ENCODE assay signal across 9 mouse cellular contexts in the genomic region with DNA sequence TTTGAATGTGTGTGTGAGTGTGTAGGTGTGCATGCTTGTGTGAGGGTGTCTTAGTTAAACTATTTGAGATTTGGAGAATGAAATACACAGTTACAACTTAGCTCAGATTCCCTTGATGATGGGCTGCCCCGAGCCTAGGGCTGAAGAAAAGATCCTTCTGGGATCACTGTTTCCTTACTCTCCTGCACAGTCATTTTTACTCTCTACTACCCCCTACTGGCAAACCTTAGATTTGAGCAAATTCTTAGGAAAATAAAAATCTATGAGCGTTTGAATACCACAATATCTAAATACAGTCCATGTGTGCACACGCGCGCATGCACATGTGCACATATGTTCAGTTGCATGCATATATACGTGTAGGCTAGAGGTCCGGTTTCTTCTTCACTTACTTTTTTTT. TPM values are rescaled to one million over a fixed set of nuclear protein-coding genes. Genes with fewer than 3 reads are reported as not detected.
A peak's percentile ranks its signal among the peaks of the same experiment; 100 is the strongest.
DNase-seq lines count a peak whose midpoint lies in the region; ATAC-seq lines count a peak whose summit lies in the region.
"Had no signal": no experiment of that assay in that cellular context is flagged by ENCODE, and none has a peak within 500 bp of the region (broad histone marks: within the 10 kb centered on the region; RNA-seq: fewer than 3 reads in every experiment).

No protein-coding gene starts in this region.

- H3K4me3 ChIP-seq in forebrain, embryonic 12.5 days (replicated peaks): no peak overlapping the region
- no peak overlapping the region for H3K4me3 ChIP-seq in forebrain, embryonic 10.5 days
- no peak overlapping the region for H3K4me3 ChIP-seq in lung, embryonic 16.5 days (ENCODE audit: low read length)

- ATAC-seq in forebrain, embryonic 12.5 days (ENCODE audit: low FRiP score): peak; percentile 39; the same call in 1 of the 2 replicates
- peak; percentile 43; the same call in 1 of the 2 replicates for ATAC-seq in lung, embryonic 16.5 days (ENCODE audit: low read depth)

- 80% methylated on average over 7 of the region's 7 CpGs for WGBS in forebrain, embryonic 12.5 days
- 84% methylated on average over 7 of the region's 7 CpGs for WGBS in forebrain, embryonic 10.5 days
- 68% methylated on average over 7 of the region's 7 CpGs for WGBS in lung, embryonic 16.5 days

- H3K36me3 ChIP-seq in forebrain, embryonic 12.5 days (replicated peaks): no peaks in the 10 kb centered on the region
- H3K36me3 ChIP-seq in forebrain, embryonic 10.5 days (replicated peaks): no peaks in the 10 kb centered on the region
- H3K36me3 ChIP-seq in lung, embryonic 16.5 days (ENCODE audit: control insufficient read depth, insufficient read depth, low read length): no peaks in the 10 kb centered on the region

- no peak for DNase-seq in forebrain, embryonic 10.5 days (ENCODE audit: extremely low spot score, low spot score)
- no peak for DNase-seq in lung, adult 18-20 months
- DNase-seq in brain, adult 2 months (ENCODE audit: low read depth, low spot score): peak; percentile 36
- peak; percentile 52 for DNase-seq in lung, postnatal 36 days
- DNase-seq in right cerebral cortex, postnatal 14 days: no peak
- DNase-seq in spleen, postnatal 10 days (ENCODE audit: low spot score in 2 of 2): no peak

- H3K9ac ChIP-seq in forebrain, embryonic 12.5 days: no peak overlapping the region
- H3K9ac ChIP-seq in lung, embryonic 16.5 days (ENCODE audit: low read length): no peak overlapping the region

- H3K4me1 ChIP-seq in forebrain, embryonic 12.5 days: no peaks in the 10 kb centered on the region
- H3K4me1 ChIP-seq in forebrain, embryonic 10.5 days: no peaks in the 10 kb centered on the region
- no peaks in the 10 kb centered on the region for H3K4me1 ChIP-seq in lung, embryonic 16.5 days (replicated peaks; ENCODE audit: control insufficient read depth, insufficient read depth, low read length)

- H3K27me3 ChIP-seq in forebrain, embryonic 12.5 days: no peaks in the 10 kb centered on the region
- no peaks in the 10 kb centered on the region for H3K27me3 ChIP-seq in forebrain, embryonic 10.5 days (ENCODE audit: poor library complexity, severe bottlenecking)
- no peaks in the 10 kb centered on the region for H3K27me3 ChIP-seq in lung, embryonic 16.5 days (ENCODE audit: control insufficient read depth, insufficient read depth, low read depth, low read length)

- H3K4me2 ChIP-seq in forebrain, embryonic 12.5 days: no peak overlapping the region
- no peak overlapping the region for H3K4me2 ChIP-seq in lung, embryonic 16.5 days (ENCODE audit: low read depth, low read length)

- H3K9me3 ChIP-seq in forebrain, embryonic 12.5 days: no peaks in the 10 kb centered on the region
- no peaks in the 10 kb centered on the region for H3K9me3 ChIP-seq in forebrain, embryonic 10.5 days
- H3K9me3 ChIP-seq in lung, embryonic 16.5 days (ENCODE audit: control insufficient read depth, low read length): no peaks in the 10 kb centered on the region

- H3K27ac ChIP-seq in forebrain, embryonic 12.5 days: no peak overlapping the region
- no peak overlapping the region for H3K27ac ChIP-seq in forebrain, embryonic 10.5 days
- H3K27ac ChIP-seq in lung, embryonic 16.5 days (ENCODE audit: low read length): no peak overlapping the region

RNA-seq across cellular contexts. Expression of a gene that starts 35.1 kb away (rescaled TPM):
- 0.23 and 0.49 TPM in 2 replicates for polyA plus RNA-seq in forebrain, embryonic 12.5 days (2016; fragmentation: Nextera tagmentation; extraction: Ambion mirVana)
- not detected in 2 replicates for polyA plus RNA-seq in forebrain, embryonic 10.5 days (2016; fragmentation: Nextera tagmentation; extraction: Ambion mirVana)
- 3.5 and 3.6 TPM in 2 replicates for polyA plus RNA-seq in lung, embryonic 16.5 days (2015; fragmentation: Nextera tagmentation; extraction: Ambion mirVana)

RNA-seq across cellular contexts. Expression of a gene that starts 44.5 kb away (rescaled TPM):
- 1.9 and 3.8 TPM in 2 replicates for polyA plus RNA-seq in forebrain, embryonic 12.5 days (2016; fragmentation: Nextera tagmentation; extraction: Ambion mirVana)
- 6.3 and 7.1 TPM in 2 replicates for polyA plus RNA-seq in forebrain, embryonic 10.5 days (2016; fragmentation: Nextera tagmentation; extraction: Ambion mirVana)
- polyA plus RNA-seq in lung, embryonic 16.5 days (2015; fragmentation: Nextera tagmentation; extraction: Ambion mirVana): 0.69 and 0.75 TPM in 2 replicates
- polyA plus RNA-seq: C2C12 had no signal

Comparison
In these comparisons a context has a peak if more than half of its experiments do, and no peak if none do; other contexts are left out.
1. DNase-seq: peak in brain, adult 2 months (single experiment) and lung, postnatal 36 days (single experiment); none in forebrain, embryonic 10.5 days (single experiment), lung, adult 18-20 months (0 of 2), right cerebral cortex, postnatal 14 days (single experiment) and spleen, postnatal 10 days (0 of 2).